Mouse (Mus musculus) neutrophil, adult 83 days (primary cell): ENCODE measurements around the gene Hps5. TPM values are rescaled to one million over a fixed set of nuclear protein-coding genes. Genes with fewer than 3 reads are reported as not detected.

Source experiments
- total RNA-seq, 2 experiments: library from RNA; stranded (reverse); gene quantifications; one replicate each; pipeline ENCODE4 v1.2.4; 2023

Gene Hps5
- total RNA-seq = 10 to 100 TPM; 31.7 to 35.9 TPM

GRCm38 (mm10) chr7:46795287-46796205 lies at the start of gene Hps5, which contains the start of gene Gtf2h1:
Gene Hps5, minus strand, starts transcription at chr7:46796064.
Gene Gtf2h1, plus strand, starts transcription at chr7:46796103.

GRCm38 (mm10) chr7:46840787-46841525 lies 45.1 kb upstream of the Hps5 start, which contains the start of gene Ldha:
Gene Ldha, plus strand, starts transcription at chr7:46841475.

GRCm38 (mm10) chr7:46751490-46751889 lies 44.4 kb downstream of the Hps5 start, which contains the start of gene Saa2:
Gene Saa2, plus strand, starts transcription at chr7:46751790.

GRCm38 (mm10) chr7:46742880-46743279 lies 53.0 kb downstream of the Hps5 start, which contains the start of gene Saa1:
Gene Saa1, minus strand, starts transcription at chr7:46742980.

GRCm38 (mm10) chr7:46732458-46732857 lies 63.4 kb downstream of the Hps5 start, which contains the start of gene Saa4:
Gene Saa4, minus strand, starts transcription at chr7:46732603.

GRCm38 (mm10) chr7:46715600-46715999 lies 80.3 kb downstream of the Hps5 start, which contains the start of gene Saa3:
Gene Saa3, minus strand, starts transcription at chr7:46715700.

Other genes starting within 250 kb of the Hps5 start
- 1 to 10 TPM; 5.4 to 9.0 TPM for gene Sergef, start 156.3 kb downstream of the Hps5 start, total RNA-seq
- not detected for gene Tph1, start 123.5 kb downstream of the Hps5 start, total RNA-seq
- gene Saal1, start 85.4 kb downstream of the Hps5 start, total RNA-seq = 1 to 10 TPM; 7.4 to 7.7 TPM
- gene Saa3, start 80.4 kb downstream of the Hps5 start, total RNA-seq = under 1 TPM; 0.90 to 0.95 TPM
- gene Saa4, start 63.5 kb downstream of the Hps5 start, total RNA-seq = not detected
- not detected for gene Saa1, start 53.1 kb downstream of the Hps5 start, total RNA-seq
- gene Saa2, start 44.3 kb downstream of the Hps5 start, total RNA-seq = not detected
- gene Gtf2h1, start within 50 bp of the Hps5 start, total RNA-seq = 10 to 100 TPM; 21.3 to 29.0 TPM
- 100 to 1,000 TPM; 378 to 384 TPM for gene Ldha, start 45.4 kb upstream of the Hps5 start, total RNA-seq
- under 1 TPM; 0.75 to 0.77 TPM for gene Ldhc, start 65.1 kb upstream of the Hps5 start, total RNA-seq
- 10 to 100 TPM; 32.1 to 36.2 TPM for gene Tsg101, start 123.9 kb upstream of the Hps5 start, total RNA-seq
- 10 to 100 TPM; 10.9 to 17.9 TPM for gene Uevld, start 162.5 kb upstream of the Hps5 start, total RNA-seq
- not detected for gene Gm9999, start 187.5 kb upstream of the Hps5 start, total RNA-seq
- gene Spty2d1, start 212.3 kb upstream of the Hps5 start, total RNA-seq = 10 to 100 TPM; 48.0 to 59.3 TPM